ENCODE assay signal across 25 mouse cellular contexts in the genomic region with DNA sequence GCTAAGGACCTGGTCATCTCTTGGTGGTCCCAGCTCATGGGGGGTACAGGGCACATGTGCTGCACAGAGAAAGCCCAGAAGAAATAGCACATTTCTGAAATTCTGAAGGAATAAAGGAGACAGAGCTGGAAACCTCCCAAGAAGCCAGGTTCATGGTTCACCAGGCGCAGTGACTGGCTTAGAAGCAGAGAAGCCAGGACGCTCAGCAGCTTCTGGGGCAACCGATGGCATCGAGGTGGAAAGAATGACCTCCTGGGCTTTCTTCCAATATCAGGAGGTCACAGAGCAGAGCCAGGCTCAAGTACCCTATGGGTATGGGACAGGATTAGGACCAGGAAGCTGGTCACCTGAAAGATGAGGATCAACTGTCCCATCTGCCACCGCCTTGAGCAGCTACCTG.
DNase-seq lines count a peak whose midpoint lies in the region; ATAC-seq lines count a peak whose summit lies in the region.
"Had no signal": no experiment of that assay in that cellular context is flagged by ENCODE, and none has a peak within 500 bp of the region (broad histone marks: within the 10 kb centered on the region; RNA-seq: fewer than 3 reads in every experiment).

No protein-coding gene starts in this region.

- peaks cover 4% of the 10 kb centered on the region; the same call in 1 of the 2 replicates for H3K9me3 ChIP-seq in kidney, embryonic 16.5 days (ENCODE audit: low read length)
- H3K9me3 ChIP-seq: forebrain, embryonic 10.5 days; heart, embryonic 12.5 days; hindbrain, embryonic 15.5 days; intestine, embryonic 15.5 days; limb, embryonic 15.5 days had no signal

- no peak overlapping the region for H3K9ac ChIP-seq in kidney, embryonic 16.5 days (replicated peaks; ENCODE audit: low read length)
- H3K9ac ChIP-seq: forebrain, postnatal 0 days; heart, embryonic 12.5 days; hindbrain, embryonic 15.5 days; intestine, embryonic 15.5 days; limb, embryonic 15.5 days; liver, embryonic 14.5 days; lung, embryonic 14.5 days had no signal

- no peaks in the 10 kb centered on the region for H3K36me3 ChIP-seq in kidney, embryonic 16.5 days (ENCODE audit: insufficient read depth, low read length)
- H3K36me3 ChIP-seq: forebrain, embryonic 10.5 days; heart, embryonic 12.5 days; hindbrain, embryonic 15.5 days; intestine, embryonic 15.5 days; limb, embryonic 15.5 days had no signal

- H3K27ac ChIP-seq in kidney, embryonic 16.5 days (ENCODE audit: low read length) = no peak overlapping the region
- H3K27ac ChIP-seq: forebrain, embryonic 10.5 days; hindbrain, embryonic 15.5 days; intestine, embryonic 15.5 days; limb, embryonic 15.5 days; liver, embryonic 14.5 days had no signal

- WGBS in kidney, embryonic 16.5 days = 62% methylated on average over 5 of the region's 5 CpGs

- H3K4me1 ChIP-seq in kidney, embryonic 16.5 days (ENCODE audit: insufficient read depth, low read length) = peaks cover 12% of the 10 kb centered on the region; the same call in 1 of the 2 replicates

- H3K4me3 ChIP-seq in kidney, embryonic 16.5 days (ENCODE audit: low read length) = no peak overlapping the region
- H3K4me3 ChIP-seq: forebrain, embryonic 10.5 days; heart, embryonic 12.5 days; hindbrain, embryonic 15.5 days; intestine, embryonic 15.5 days; limb, embryonic 15.5 days; myocyte had no signal

- peak; percentile 54 to 63 for DNase-seq in cerebellum, postnatal 10 days
- DNase-seq in cerebellum, postnatal 25 days = no peak
- DNase-seq in kidney, adult 18-20 months = peak; percentile 45
- peak; percentile 56 to 66 for DNase-seq in kidney, adult 8-10 months
- peak; percentile 24 to 43 for DNase-seq in kidney, postnatal 4 days
- no peak for DNase-seq in thymus, postnatal 0 days (ENCODE audit: low spot score)
- DNase-seq: adrenal gland, postnatal 25 days; cerebellum, adult 8-10 months; forebrain, postnatal 0 days; gastrocnemius, postnatal 14 days; heart, postnatal 10 days; left cerebral cortex, postnatal 4 days; lung, embryonic 14.5 days; midbrain, embryonic 14.5 days; thymus, adult 18-20 months; thymus, postnatal 4 days had no signal

- no peak for ATAC-seq in kidney, embryonic 16.5 days (ENCODE audit: low FRiP score, low TSS enrichment)
- ATAC-seq in megakaryocyte-erythroid progenitor cell, adult 5-6 weeks (replicated peaks; ENCODE audit: low FRiP score, low TSS enrichment, poor library complexity, severe bottlenecking) = no peak
- ATAC-seq: forebrain, postnatal 0 days; intestine, embryonic 15.5 days had no signal

- H3K4me2 ChIP-seq in kidney, embryonic 16.5 days (replicated peaks; ENCODE audit: low read depth, low read length) = no peak overlapping the region
- H3K4me2 ChIP-seq: heart, embryonic 12.5 days; hindbrain, embryonic 15.5 days; intestine, embryonic 15.5 days; limb, embryonic 15.5 days; lung, embryonic 14.5 days had no signal

- no peaks in the 10 kb centered on the region for H3K27me3 ChIP-seq in kidney, embryonic 16.5 days (ENCODE audit: insufficient read depth, low read length)
- H3K27me3 ChIP-seq: hindbrain, embryonic 15.5 days had no signal

Comparison
In these comparisons a context has a peak if more than half of its experiments do, and no peak if none do; other contexts are left out.
1. DNase-seq: peak in cerebellum, postnatal 10 days (2 of 2), kidney, adult 18-20 months (single experiment), kidney, adult 8-10 months (2 of 2) and kidney, postnatal 4 days (2 of 2); none in cerebellum, postnatal 25 days (0 of 2) and thymus, postnatal 0 days (single experiment).